Mouse (Mus musculus): ENCODE results near the gene Cnot3.
"Not testable (repeated sequence)": the region's sequence is repeated elsewhere in the genome, so short reads cannot be mapped to it uniquely, and the experiment has no call there.

The Cnot3 gene

GRCm38 (mm10) chr7:3646641-3647040 is 1.6 kb downstream of the Cnot3 start:
- DNase-seq (ENCODE audit: low spot score) = no peak

GRCm38 (mm10) chr7:3656966-3657365 is 11.9 kb downstream of the Cnot3 start:
- no peak for DNase-seq (ENCODE audit: low spot score)

- DNase-seq (ENCODE audit: low spot score) = no peak
These were observed 13.5 kb downstream of the Cnot3 start for GRCm38 (mm10) chr7:3658578-3658977.

GRCm38 (mm10) chr7:3664524-3665214 is 19.6 kb downstream of the Cnot3 start:
- no peak for DNase-seq (ENCODE audit: low spot score)

GRCm38 (mm10) chr7:3665215-3666114 is 20.4 kb downstream of the Cnot3 start, which contains the start of gene Leng1:
Gene Leng1, minus strand, starts transcription at chr7:3665840.
- peak; percentile 96 for DNase-seq (ENCODE audit: low spot score)

- no peak for DNase-seq (ENCODE audit: low spot score)
These were observed 21.9 kb downstream of the Cnot3 start for GRCm38 (mm10) chr7:3666921-3667391.

GRCm38 (mm10) chr7:3674507-3675227 is 29.6 kb downstream of the Cnot3 start:
- DNase-seq (ENCODE audit: low spot score) = peak; percentile 68

GRCm38 (mm10) chr7:3675228-3675548 is 30.1 kb downstream of the Cnot3 start:
- DNase-seq (ENCODE audit: low spot score) = no peak

- no peak for DNase-seq (ENCODE audit: low spot score)
These were observed 31.3 kb downstream of the Cnot3 start for GRCm38 (mm10) chr7:3676371-3676770.

GRCm38 (mm10) chr7:3677342-3677741 is 32.3 kb downstream of the Cnot3 start, which contains the start of gene Tmc4:
Gene Tmc4, minus strand, starts transcription at chr7:3677553.
- no peak for DNase-seq (ENCODE audit: low spot score)

GRCm38 (mm10) chr7:3683908-3684550 is 39.0 kb downstream of the Cnot3 start:
- no peak for DNase-seq (ENCODE audit: low spot score)

GRCm38 (mm10) chr7:3684698-3685097 is 39.6 kb downstream of the Cnot3 start:
- DNase-seq (ENCODE audit: low spot score) = no peak

- no peak for DNase-seq (ENCODE audit: low spot score)
These were observed 40.5 kb downstream of the Cnot3 start for GRCm38 (mm10) chr7:3685400-3686187.

GRCm38 (mm10) chr7:3691919-3692318 is 46.9 kb downstream of the Cnot3 start:
- DNase-seq (ENCODE audit: low spot score) = no peak

- DNase-seq (ENCODE audit: low spot score) = no peak
These were observed 47.4 kb downstream of the Cnot3 start, which contains the start of gene Tsen34 for GRCm38 (mm10) chr7:3692382-3692986. Gene Tsen34, plus strand, starts transcription at chr7:3692863.

- DNase-seq (ENCODE audit: low spot score) = peak; percentile 96
These were observed 48.1 kb downstream of the Cnot3 start, which contains the start of gene Mboat7 for GRCm38 (mm10) chr7:3692987-3693808. Gene Mboat7, minus strand, starts transcription at chr7:3693523.

- DNase-seq (ENCODE audit: low spot score) = peak; percentile 46
These were observed 48.7 kb downstream of the Cnot3 start for GRCm38 (mm10) chr7:3693809-3694075.

GRCm38 (mm10) chr7:3694076-3694948 is 49.2 kb downstream of the Cnot3 start:
- DNase-seq (ENCODE audit: low spot score) = no peak

- DNase-seq (ENCODE audit: low spot score) = not testable (repeated sequence)
These were observed 49.9 kb downstream of the Cnot3 start for GRCm38 (mm10) chr7:3694949-3695305.

All from layer of hippocampus, adult 9-10 months (tissue).